Mouse (Mus musculus): Measurements from ENCODE around the gene Cav2. TPM values are rescaled to one million over a fixed set of nuclear protein-coding genes. Genes with fewer than 3 reads are reported as not detected.

Gene Cav2
- polyA plus RNA-seq, 1 experiment from 2014 or later = 3.8 TPM

DNA sequence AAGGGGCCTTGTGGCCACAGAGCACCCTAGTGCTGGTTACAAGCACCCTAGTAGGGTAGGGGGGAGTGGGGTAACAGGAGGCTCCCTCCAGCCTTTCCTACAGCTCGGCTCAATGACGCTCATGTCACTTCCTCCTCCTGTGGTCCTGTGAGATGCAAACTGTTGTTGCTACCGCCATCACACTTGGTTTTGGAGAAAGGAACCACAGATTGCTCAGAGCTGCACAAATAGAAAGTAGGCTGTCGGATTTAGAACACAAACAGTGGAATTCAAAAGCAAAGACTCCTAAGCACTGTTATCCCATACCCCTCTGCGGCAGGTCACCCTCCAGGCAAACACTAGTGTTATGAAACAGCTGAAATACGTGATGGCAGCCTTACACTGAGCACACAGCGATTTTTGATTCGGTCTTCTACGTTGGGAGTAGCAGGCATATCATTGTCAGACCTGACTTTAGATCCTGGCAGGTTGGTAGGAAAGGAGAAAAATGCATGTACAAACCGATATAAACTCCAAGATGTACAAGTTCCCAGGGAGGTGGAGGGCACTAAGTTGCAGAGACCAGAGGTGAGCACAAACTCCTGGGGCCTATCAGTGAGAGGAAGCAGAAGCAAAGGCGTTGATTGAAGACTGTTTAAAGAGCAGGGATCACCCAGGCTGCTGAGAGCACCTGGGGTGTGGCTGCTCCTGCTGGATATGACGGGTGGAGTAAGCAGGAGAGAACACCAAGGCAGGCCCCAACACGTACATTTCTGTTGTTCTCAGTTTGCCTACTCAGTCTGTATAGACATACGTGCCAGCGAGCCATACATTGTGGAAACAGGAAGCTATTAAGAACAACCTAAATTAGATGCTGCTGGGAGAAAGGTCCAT is 35.5 kb downstream of the Cav2 start:
- no peak overlapping the region for H3K4me2 ChIP-seq
- no peaks in the 10 kb centered on the region for H3K27me3 ChIP-seq (replicated peaks; ENCODE audit: control insufficient read depth, insufficient read depth, low read length)
- WGBS = 64% methylated on average over 15 of the region's 15 CpGs
- H3K9me3 ChIP-seq (ENCODE audit: control insufficient read depth, low read length) = no peaks in the 10 kb centered on the region
- H3K9ac ChIP-seq (ENCODE audit: low read depth, low read length) = no peak overlapping the region
- H3K4me1 ChIP-seq (replicated peaks; ENCODE audit: control insufficient read depth, insufficient read depth, low read length) = no peaks in the 10 kb centered on the region
- H3K4me3 ChIP-seq (ENCODE audit: low read depth, low read length) = no peak overlapping the region
- H3K36me3 ChIP-seq (ENCODE audit: control insufficient read depth, insufficient read depth, low read length) = no peaks in the 10 kb centered on the region
- ATAC-seq (replicated peaks; ENCODE audit: low FRiP score) (no peak), DNase-seq (ENCODE audit: low spot score) (no peak)
- no peak overlapping the region for H3K27ac ChIP-seq (ENCODE audit: low read depth, low read length)

DNA sequence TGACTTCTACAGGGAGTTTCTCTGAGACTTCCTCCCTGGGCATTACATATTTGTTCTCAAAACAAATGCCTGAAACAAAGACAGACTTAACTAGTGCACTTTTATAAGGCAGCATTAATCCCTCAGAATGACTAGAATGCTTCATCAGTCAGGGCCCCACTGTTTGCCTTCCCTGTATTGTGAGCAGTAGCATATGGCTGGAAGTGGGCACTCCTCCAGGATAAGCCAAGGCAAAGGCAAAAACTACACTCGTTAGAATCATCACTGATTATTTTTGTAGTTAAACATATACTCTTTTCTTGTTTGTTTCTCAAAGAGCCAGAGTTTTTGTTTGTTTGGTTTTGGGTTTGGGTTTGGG is 36.2 kb downstream of the Cav2 start:
- Histone ChIP-seq H3K4me1 (replicated peaks; ENCODE audit: control insufficient read depth, insufficient read depth, low read length) (no peaks in the 10 kb centered on the region), H3K36me3 (ENCODE audit: control insufficient read depth, insufficient read depth, low read length) (no peaks in the 10 kb centered on the region), H3K9me3 (ENCODE audit: control insufficient read depth, low read length) (no peaks in the 10 kb centered on the region), H3K27ac (ENCODE audit: low read depth, low read length) (no peak overlapping the region), H3K9ac (ENCODE audit: low read depth, low read length) (no peak overlapping the region), H3K4me2 (no peak overlapping the region), H3K27me3 (replicated peaks; ENCODE audit: control insufficient read depth, insufficient read depth, low read length) (no peaks in the 10 kb centered on the region), H3K4me3 (ENCODE audit: low read depth, low read length) (no peak overlapping the region)
- 51% methylated on average over 1 of the region's 1 CpGs for WGBS
- no peak for ATAC-seq (replicated peaks; ENCODE audit: low FRiP score)
- no peak for DNase-seq (ENCODE audit: low spot score)

DNA sequence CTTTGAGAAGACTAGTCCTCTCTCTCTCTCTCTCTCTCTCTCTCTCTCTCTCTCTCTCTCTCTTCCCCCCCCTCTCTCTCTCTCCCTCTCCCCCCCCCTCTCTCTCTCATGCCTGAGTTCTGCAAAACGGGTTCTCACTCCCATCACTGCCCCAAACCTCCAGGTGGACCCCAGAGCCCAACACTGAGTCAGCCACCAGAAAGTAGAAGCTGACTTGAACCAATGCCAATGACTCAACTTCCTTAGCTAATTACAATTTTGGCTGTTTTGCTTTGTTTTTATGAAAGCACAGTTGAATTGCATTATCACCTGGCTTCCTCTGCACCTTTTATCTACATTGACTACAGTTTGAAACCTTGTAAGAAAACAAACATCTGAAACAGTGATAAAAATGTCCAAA is 37.0 kb downstream of the Cav2 start:
- Histone ChIP-seq H3K27me3 (replicated peaks; ENCODE audit: control insufficient read depth, insufficient read depth, low read length) (no peaks in the 10 kb centered on the region), H3K36me3 (ENCODE audit: control insufficient read depth, insufficient read depth, low read length) (no peaks in the 10 kb centered on the region), H3K4me1 (replicated peaks; ENCODE audit: control insufficient read depth, insufficient read depth, low read length) (no peaks in the 10 kb centered on the region), H3K4me2 (no peak overlapping the region), H3K9me3 (ENCODE audit: control insufficient read depth, low read length) (no peaks in the 10 kb centered on the region), H3K4me3 (ENCODE audit: low read depth, low read length) (no peak overlapping the region), H3K27ac (ENCODE audit: low read depth, low read length) (no peak overlapping the region), H3K9ac (ENCODE audit: low read depth, low read length) (no peak overlapping the region)
- WGBS = 37% methylated on average over 1 of the region's 1 CpGs
- ATAC-seq (replicated peaks; ENCODE audit: low FRiP score) = no peak
- DNase-seq (ENCODE audit: low spot score) = no peak

DNA sequence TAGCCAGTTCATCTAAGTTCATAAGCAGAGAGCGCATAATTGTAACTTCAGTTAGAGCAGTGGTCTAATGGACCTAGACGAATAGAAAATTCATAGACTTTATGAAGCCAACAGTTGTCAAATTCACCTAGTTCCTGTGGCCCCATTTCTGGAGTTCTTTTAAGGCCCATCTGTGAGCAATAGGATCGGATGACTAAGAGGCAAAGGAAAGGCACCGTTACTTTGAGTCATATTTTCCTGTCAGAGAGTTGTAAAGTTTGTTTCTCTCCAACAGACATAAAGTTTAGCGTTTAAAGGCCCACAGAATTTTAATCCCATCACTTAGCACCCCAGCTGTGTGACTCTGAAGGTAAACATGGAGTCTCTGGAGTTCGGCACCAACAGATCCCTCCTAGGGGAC is 41.0 kb downstream of the Cav2 start:
- Histone ChIP-seq H3K27me3 (replicated peaks; ENCODE audit: control insufficient read depth, insufficient read depth, low read length) (no peaks in the 10 kb centered on the region), H3K9me3 (ENCODE audit: control insufficient read depth, low read length) (no peaks in the 10 kb centered on the region), H3K36me3 (ENCODE audit: control insufficient read depth, insufficient read depth, low read length) (no peaks in the 10 kb centered on the region), H3K9ac (ENCODE audit: low read depth, low read length) (no peak overlapping the region), H3K4me2 (no peak overlapping the region), H3K27ac (ENCODE audit: low read depth, low read length) (no peak overlapping the region), H3K4me1 (replicated peaks; ENCODE audit: control insufficient read depth, insufficient read depth, low read length) (no peaks in the 10 kb centered on the region), H3K4me3 (ENCODE audit: low read depth, low read length) (no peak overlapping the region)
- DNase-seq (ENCODE audit: low spot score) (no peak), ATAC-seq (replicated peaks; ENCODE audit: low FRiP score) (no peak)
- 76% methylated on average over 6 of the region's 6 CpGs for WGBS

DNA sequence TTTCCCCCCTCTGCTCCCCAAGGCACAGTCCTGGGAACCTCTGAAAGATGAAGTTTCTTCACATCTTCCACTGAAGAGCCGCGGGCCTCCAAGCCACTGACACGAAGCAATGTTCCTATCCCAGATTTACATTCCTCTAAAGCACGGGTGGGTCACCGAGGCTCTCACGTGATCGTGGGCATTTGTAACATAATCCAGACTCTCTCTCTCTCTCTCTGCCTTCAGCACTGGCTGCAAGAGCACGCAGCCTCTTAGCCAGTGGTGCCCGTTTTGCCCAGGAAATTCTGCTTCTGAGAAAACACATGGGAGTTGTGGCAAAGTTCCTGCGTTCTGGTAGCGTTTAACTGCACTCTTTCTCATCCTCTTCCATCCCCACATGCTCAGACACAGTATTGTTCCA is 46.2 kb downstream of the Cav2 start:
- H3K9ac ChIP-seq (ENCODE audit: low read depth, low read length) = no peak overlapping the region
- 56% methylated on average over 11 of the region's 11 CpGs for WGBS
- H3K4me3 ChIP-seq (ENCODE audit: low read depth, low read length) = no peak overlapping the region
- H3K9me3 ChIP-seq (ENCODE audit: control insufficient read depth, low read length) = no peaks in the 10 kb centered on the region
- no peak for DNase-seq (ENCODE audit: low spot score)
- ATAC-seq (replicated peaks; ENCODE audit: low FRiP score) = no peak
- H3K4me2 ChIP-seq = no peak overlapping the region
- no peak overlapping the region for H3K27ac ChIP-seq (ENCODE audit: low read depth, low read length)
- H3K4me1 ChIP-seq (replicated peaks; ENCODE audit: control insufficient read depth, insufficient read depth, low read length) = no peaks in the 10 kb centered on the region
- no peaks in the 10 kb centered on the region for H3K27me3 ChIP-seq (replicated peaks; ENCODE audit: control insufficient read depth, insufficient read depth, low read length)
- no peaks in the 10 kb centered on the region for H3K36me3 ChIP-seq (ENCODE audit: control insufficient read depth, insufficient read depth, low read length)

DNA sequence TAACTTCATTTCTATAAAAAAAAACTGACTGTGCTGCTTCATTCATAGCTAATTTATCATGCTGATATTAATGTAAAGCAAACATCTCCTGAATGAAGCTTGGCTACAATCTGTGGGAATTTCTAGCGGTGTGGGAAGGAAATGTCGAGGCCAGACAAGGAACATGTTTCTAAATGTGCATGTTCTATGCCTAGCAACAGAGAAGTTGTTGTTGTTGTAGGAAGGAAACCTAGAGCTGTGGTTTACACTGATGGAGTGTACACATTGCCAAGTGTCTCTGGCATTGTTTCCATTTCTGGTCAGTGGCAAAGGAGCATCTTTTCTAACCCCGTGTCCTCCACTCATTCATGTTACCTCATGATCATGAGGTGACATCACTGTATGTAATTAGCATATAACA is 48.8 kb downstream of the Cav2 start:
- no peaks in the 10 kb centered on the region for H3K4me1 ChIP-seq (replicated peaks; ENCODE audit: control insufficient read depth, insufficient read depth, low read length)
- no peak for DNase-seq (ENCODE audit: low spot score)
- H3K27me3 ChIP-seq (replicated peaks; ENCODE audit: control insufficient read depth, insufficient read depth, low read length) = no peaks in the 10 kb centered on the region
- no peak overlapping the region for H3K9ac ChIP-seq (ENCODE audit: low read depth, low read length)
- H3K9me3 ChIP-seq (ENCODE audit: control insufficient read depth, low read length) = no peaks in the 10 kb centered on the region
- no peak for ATAC-seq (replicated peaks; ENCODE audit: low FRiP score)
- no peak overlapping the region for H3K27ac ChIP-seq (ENCODE audit: low read depth, low read length)
- WGBS = 50% methylated on average over 3 of the region's 3 CpGs
- H3K4me3 ChIP-seq (ENCODE audit: low read depth, low read length) = no peak overlapping the region
- H3K4me2 ChIP-seq = no peak overlapping the region
- H3K36me3 ChIP-seq (ENCODE audit: control insufficient read depth, insufficient read depth, low read length) = no peaks in the 10 kb centered on the region

DNA sequence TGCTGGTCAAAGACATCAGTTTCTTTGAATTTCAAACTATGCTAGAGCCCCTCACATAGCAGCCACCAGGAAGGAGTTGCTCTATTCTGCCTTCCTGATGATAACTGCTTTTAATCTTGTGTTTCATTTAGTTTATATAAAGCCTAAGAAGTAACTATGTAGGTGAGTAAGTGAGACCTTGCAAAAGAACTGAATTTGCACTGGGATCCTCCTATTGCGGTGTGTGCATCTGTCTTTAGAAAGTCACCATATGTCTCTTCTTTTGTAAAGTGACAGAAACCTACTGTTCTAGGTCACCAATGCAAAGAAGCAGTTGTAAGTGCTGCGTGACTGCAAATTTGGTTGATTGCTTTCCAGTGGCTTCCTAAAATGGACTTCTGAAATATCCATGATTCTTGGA is 56.7 kb downstream of the Cav2 start:
- no peak for ATAC-seq (replicated peaks; ENCODE audit: low FRiP score)
- Histone ChIP-seq H3K36me3 (ENCODE audit: control insufficient read depth, insufficient read depth, low read length) (no peaks in the 10 kb centered on the region), H3K9me3 (ENCODE audit: control insufficient read depth, low read length) (no peaks in the 10 kb centered on the region), H3K9ac (ENCODE audit: low read depth, low read length) (no peak overlapping the region), H3K4me1 (replicated peaks; ENCODE audit: control insufficient read depth, insufficient read depth, low read length) (no peaks in the 10 kb centered on the region), H3K4me2 (no peak overlapping the region), H3K4me3 (ENCODE audit: low read depth, low read length) (no peak overlapping the region), H3K27ac (ENCODE audit: low read depth, low read length) (no peak overlapping the region), H3K27me3 (replicated peaks; ENCODE audit: control insufficient read depth, insufficient read depth, low read length) (no peaks in the 10 kb centered on the region)
- WGBS = 90% methylated on average over 2 of the region's 2 CpGs
- no peak for DNase-seq (ENCODE audit: low spot score)

Other genes starting within 250 kb of the Cav2 start
- 20.5 and 22.0 TPM in 2 replicates for gene Tes, start 216.0 kb upstream of the Cav2 start, polyA plus RNA-seq (2014; fragmentation: Nextera tagmentation; extraction: Ambion mirVana)
- 8.4 and 9.4 TPM in 2 replicates for gene Cav1, start 25.1 kb downstream of the Cav2 start, polyA plus RNA-seq (2014; fragmentation: Nextera tagmentation; extraction: Ambion mirVana)
- gene Met, start 182.6 kb downstream of the Cav2 start, polyA plus RNA-seq (2014; fragmentation: Nextera tagmentation; extraction: Ambion mirVana) = 7.8 and 8.2 TPM in 2 replicates